Mouse (Mus musculus) brain, embryonic 14.5 days (tissue): Measurements from ENCODE around the gene Dynll1. TPM values are rescaled to one million over a fixed set of nuclear protein-coding genes. Genes with fewer than 3 reads are reported as not detected.

Experiments
- DNase-seq: peaks from one replicate; pipeline ENCODE4 v3.0.0-alpha.2; 2011; ENCODE audit warnings: low read depth
- CTCF ChIP-seq: fragments of 200-500 bp; IDR thresholded peaks from 2 replicates; pipeline ENCODE4 v1.5.1; 2012; ENCODE audit warnings: inconsistent platforms, mild to moderate bottlenecking, moderate library complexity, borderline replicate concordance; ENCODE audit not compliant: insufficient read depth, insufficient read length; ENCODE audit errors: extremely low read depth
- POLR2A ChIP-seq: fragments of 200-500 bp; IDR thresholded peaks from 2 replicates; pipeline ENCODE4 v1.6.1; 2012; ENCODE audit warnings: mild to moderate bottlenecking, inconsistent platforms, borderline replicate concordance; ENCODE audit not compliant: poor library complexity, insufficient read depth, insufficient read length, severe bottlenecking; ENCODE audit errors: extremely low read depth
- polyA plus RNA-seq: library from polyadenylated mRNA; depleted of rRNA; stranded (reverse); fragments of >200 nt; gene quantifications from 2 replicates; pipeline ENCODE4 v1.2.3, GENCODE M21; 2012; rRNA removed

Gene Dynll1
- polyA plus RNA-seq, 1 experiment = 602 TPM

GRCm38 (mm10) chr5:115256909-115257546, 43.8 kb downstream of the Dynll1 start:
- TF ChIP-seq POLR2A (no peak), CTCF (no peak)
- DNase-seq = no peak

GRCm38 (mm10) chr5:115255472-115255871, 45.3 kb downstream of the Dynll1 start:
- no peak for DNase-seq
- TF ChIP-seq CTCF (no peak), POLR2A (no peak)

Other genes with a start within 250 kb of the Dynll1 start
- not detected in 2 replicates for gene Gm10401, start 202.7 kb downstream of the Dynll1 start, polyA plus RNA-seq
- 25.1 and 27.0 TPM in 2 replicates for gene Acads, start 181.7 kb downstream of the Dynll1 start, polyA plus RNA-seq
- gene Unc119b, start 166.0 kb downstream of the Dynll1 start, polyA plus RNA-seq = 49.7 and 55.0 TPM in 2 replicates
- gene Mlec, start 142.8 kb downstream of the Dynll1 start, polyA plus RNA-seq = 63.6 and 80.4 TPM in 2 replicates
- gene Cabp1, start 106.6 kb downstream of the Dynll1 start, polyA plus RNA-seq = 28.6 and 32.9 TPM in 2 replicates
- gene Pop5, start 65.2 kb downstream of the Dynll1 start, polyA plus RNA-seq = 57.0 and 82.5 TPM in 2 replicates
- 200 and 220 TPM in 2 replicates for gene Rnf10, start 28.1 kb downstream of the Dynll1 start, polyA plus RNA-seq
- gene Coq5, start 21.3 kb downstream of the Dynll1 start, polyA plus RNA-seq = 15.7 and 20.5 TPM in 2 replicates
- 91.9 and 105 TPM in 2 replicates for gene Srsf9, start 26.2 kb upstream of the Dynll1 start, polyA plus RNA-seq
- gene Gatc, start 40.2 kb upstream of the Dynll1 start, polyA plus RNA-seq = 26.7 and 36.9 TPM in 2 replicates
- 25.6 and 30.3 TPM in 2 replicates for gene Triap1, start 40.2 kb upstream of the Dynll1 start, polyA plus RNA-seq
- gene Cox6a1, start 48.0 kb upstream of the Dynll1 start, polyA plus RNA-seq = 1,091 and 1,648 TPM in 2 replicates
- 232 and 238 TPM in 2 replicates for gene Msi1, start 128.6 kb upstream of the Dynll1 start, polyA plus RNA-seq
- gene Pla2g1b, start 165.3 kb upstream of the Dynll1 start, polyA plus RNA-seq = not detected in 2 replicates
- 57.3 and 89.4 TPM in 2 replicates for gene Sirt4, start 183.7 kb upstream of the Dynll1 start, polyA plus RNA-seq
- 46.9 and 49.7 TPM in 2 replicates for gene Pxn, start 205.7 kb upstream of the Dynll1 start, polyA plus RNA-seq